Mouse (Mus musculus): ENCODE measurements at regions not wholly inside any gene's neighbourhood (a gene's known extent, or its start where the extent isn't known, plus 50 kb on each side); places are given as distances from the start of the nearest gene placed in this dataset.
A peak's percentile ranks its signal among the peaks of the same experiment; 100 is the strongest.

GRCm38 (mm10) chr6:127286681-127287476 lies 134.9 kb upstream of the Ccnd2 start:
- Histone ChIP-seq H3K27ac (ENCODE audit: low read length) (0 out of 2 replicates have a peak overlapping the region, but pooled peaks have one; percentile 9), H3K27me3 (replicated peaks; ENCODE audit: control insufficient read depth, insufficient read depth, low read length) (no peaks in the 10 kb centered on the region), H3K36me3 (ENCODE audit: control insufficient read depth, insufficient read depth, low read length) (no peaks in the 10 kb centered on the region), H3K9ac (ENCODE audit: low read depth, low read length) (no peak overlapping the region), H3K4me3 (ENCODE audit: low read length) (no peak overlapping the region), H3K9me3 (ENCODE audit: control insufficient read depth, low read length) (no peaks in the 10 kb centered on the region), H3K4me1 (ENCODE audit: control insufficient read depth, insufficient read depth, low read length) (peaks cover 5% of the 10 kb centered on the region; the same call in 1 of the 2 replicates), H3K4me2 (ENCODE audit: low read depth, low read length) (no peak overlapping the region)
- 52% methylated on average over 12 of the region's 12 CpGs for WGBS
- ATAC-seq, result no peak

GRCm38 (mm10) chr6:127288946-127289345 lies 137.0 kb upstream of the Ccnd2 start:
- no peak overlapping the region for H3K4me3 ChIP-seq (ENCODE audit: low read length)
- H3K4me1 ChIP-seq (ENCODE audit: control insufficient read depth, insufficient read depth, low read length), result peaks cover 5% of the 10 kb centered on the region; the same call in 1 of the 2 replicates
- H3K36me3 ChIP-seq (ENCODE audit: control insufficient read depth, insufficient read depth, low read length), result no peaks in the 10 kb centered on the region
- H3K9me3 ChIP-seq (ENCODE audit: control insufficient read depth, low read length), result no peaks in the 10 kb centered on the region
- no peak overlapping the region for H3K4me2 ChIP-seq (ENCODE audit: low read depth, low read length)
- no peak overlapping the region for H3K9ac ChIP-seq (ENCODE audit: low read depth, low read length)
- 82% methylated on average over 3 of the region's 3 CpGs for WGBS
- H3K27me3 ChIP-seq (replicated peaks; ENCODE audit: control insufficient read depth, insufficient read depth, low read length), result no peaks in the 10 kb centered on the region
- peak; percentile 71 for ATAC-seq
- H3K27ac ChIP-seq (ENCODE audit: low read length), result no peak overlapping the region

GRCm38 (mm10) chr6:127291937-127292336 lies 139.9 kb upstream of the Ccnd2 start:
- Histone ChIP-seq H3K9me3 (ENCODE audit: control insufficient read depth, low read length) (no peaks in the 10 kb centered on the region), H3K27me3 (replicated peaks; ENCODE audit: control insufficient read depth, insufficient read depth, low read length) (no peaks in the 10 kb centered on the region), H3K4me3 (ENCODE audit: low read length) (no peak overlapping the region), H3K27ac (ENCODE audit: low read length) (no peak overlapping the region), H3K36me3 (ENCODE audit: control insufficient read depth, insufficient read depth, low read length) (no peaks in the 10 kb centered on the region), H3K4me2 (ENCODE audit: low read depth, low read length) (no peak overlapping the region), H3K4me1 (ENCODE audit: control insufficient read depth, insufficient read depth, low read length) (no peaks in the 10 kb centered on the region), H3K9ac (ENCODE audit: low read depth, low read length) (no peak overlapping the region)
- no peak for ATAC-seq
- WGBS, result 32% methylated on average over 7 of the region's 7 CpGs

GRCm38 (mm10) chr6:127293829-127294228 lies 141.8 kb upstream of the Ccnd2 start:
- H3K9me3 ChIP-seq (ENCODE audit: control insufficient read depth, low read length), result no peaks in the 10 kb centered on the region
- H3K4me2 ChIP-seq (ENCODE audit: low read depth, low read length), result no peak overlapping the region
- no peak overlapping the region for H3K27ac ChIP-seq (ENCODE audit: low read length)
- no peaks in the 10 kb centered on the region for H3K27me3 ChIP-seq (replicated peaks; ENCODE audit: control insufficient read depth, insufficient read depth, low read length)
- H3K9ac ChIP-seq (ENCODE audit: low read depth, low read length), result no peak overlapping the region
- no peaks in the 10 kb centered on the region for H3K4me1 ChIP-seq (ENCODE audit: control insufficient read depth, insufficient read depth, low read length)
- no peak overlapping the region for H3K4me3 ChIP-seq (ENCODE audit: low read length)
- ATAC-seq, result no peak; the same call in 1 of the 2 replicates
- H3K36me3 ChIP-seq (ENCODE audit: control insufficient read depth, insufficient read depth, low read length), result no peaks in the 10 kb centered on the region
- 63% methylated on average over 2 of the region's 2 CpGs for WGBS

- Histone ChIP-seq H3K27ac (ENCODE audit: low read length) (no peak overlapping the region), H3K27me3 (replicated peaks; ENCODE audit: control insufficient read depth, insufficient read depth, low read length) (no peaks in the 10 kb centered on the region), H3K4me2 (ENCODE audit: low read depth, low read length) (no peak overlapping the region), H3K9me3 (ENCODE audit: control insufficient read depth, low read length) (no peaks in the 10 kb centered on the region), H3K9ac (ENCODE audit: low read depth, low read length) (no peak overlapping the region), H3K4me3 (ENCODE audit: low read length) (no peak overlapping the region), H3K4me1 (ENCODE audit: control insufficient read depth, insufficient read depth, low read length) (no peaks in the 10 kb centered on the region), H3K36me3 (ENCODE audit: control insufficient read depth, insufficient read depth, low read length) (no peaks in the 10 kb centered on the region)
- ATAC-seq, result no peak
- 72% methylated on average over 7 of the region's 7 CpGs for WGBS
Observed at GRCm38 (mm10) chr6:127298105-127298504, 146.1 kb upstream of the Ccnd2 start.

- Histone ChIP-seq H3K9me3 (ENCODE audit: control insufficient read depth, low read length) (no peaks in the 10 kb centered on the region), H3K9ac (ENCODE audit: low read depth, low read length) (no peak overlapping the region), H3K4me2 (ENCODE audit: low read depth, low read length) (no peak overlapping the region), H3K4me1 (ENCODE audit: control insufficient read depth, insufficient read depth, low read length) (peaks cover 8% of the 10 kb centered on the region), H3K36me3 (ENCODE audit: control insufficient read depth, insufficient read depth, low read length) (no peaks in the 10 kb centered on the region), H3K4me3 (ENCODE audit: low read length) (no peak overlapping the region), H3K27me3 (replicated peaks; ENCODE audit: control insufficient read depth, insufficient read depth, low read length) (no peaks in the 10 kb centered on the region), H3K27ac (ENCODE audit: low read length) (no peak overlapping the region)
- WGBS, result 69% methylated on average over 9 of the region's 9 CpGs
- ATAC-seq, result no peak
Observed at GRCm38 (mm10) chr6:127311192-127312054, 135.2 kb upstream of the Parp11 start.

GRCm38 (mm10) chr6:127317309-127317708 lies 129.3 kb upstream of the Parp11 start:
- H3K36me3 ChIP-seq (ENCODE audit: control insufficient read depth, insufficient read depth, low read length), result no peaks in the 10 kb centered on the region
- no peaks in the 10 kb centered on the region for H3K9me3 ChIP-seq (ENCODE audit: control insufficient read depth, low read length)
- ATAC-seq, result no peak
- H3K27me3 ChIP-seq (replicated peaks; ENCODE audit: control insufficient read depth, insufficient read depth, low read length), result no peaks in the 10 kb centered on the region
- WGBS, result 53% methylated on average over 1 of the region's 1 CpGs
- H3K4me2 ChIP-seq (ENCODE audit: low read depth, low read length), result no peak overlapping the region
- no peak overlapping the region for H3K4me3 ChIP-seq (ENCODE audit: low read length)
- H3K27ac ChIP-seq (ENCODE audit: low read length), result no peak overlapping the region
- peaks cover 10% of the 10 kb centered on the region; the same call in 1 of the 2 replicates for H3K4me1 ChIP-seq (ENCODE audit: control insufficient read depth, insufficient read depth, low read length)
- no peak overlapping the region for H3K9ac ChIP-seq (ENCODE audit: low read depth, low read length)

- Histone ChIP-seq H3K4me2 (ENCODE audit: low read depth, low read length) (no peak overlapping the region), H3K27ac (ENCODE audit: low read length) (no peak overlapping the region), H3K36me3 (ENCODE audit: control insufficient read depth, insufficient read depth, low read length) (no peaks in the 10 kb centered on the region), H3K4me1 (ENCODE audit: control insufficient read depth, insufficient read depth, low read length) (peaks cover 17% of the 10 kb centered on the region), H3K4me3 (ENCODE audit: low read length) (no peak overlapping the region), H3K27me3 (replicated peaks; ENCODE audit: control insufficient read depth, insufficient read depth, low read length) (no peaks in the 10 kb centered on the region), H3K9ac (ENCODE audit: low read depth, low read length) (no peak overlapping the region), H3K9me3 (ENCODE audit: control insufficient read depth, low read length) (no peaks in the 10 kb centered on the region)
- ATAC-seq, result no peak
- 71% methylated on average over 8 of the region's 8 CpGs for WGBS
Observed at GRCm38 (mm10) chr6:127318746-127319582, 127.7 kb upstream of the Parp11 start.

- Histone ChIP-seq H3K4me2 (ENCODE audit: low read depth, low read length) (no peak overlapping the region), H3K27ac (ENCODE audit: low read length) (peak overlapping the region; percentile 62), H3K36me3 (ENCODE audit: control insufficient read depth, insufficient read depth, low read length) (no peaks in the 10 kb centered on the region), H3K27me3 (replicated peaks; ENCODE audit: control insufficient read depth, insufficient read depth, low read length) (no peaks in the 10 kb centered on the region), H3K9me3 (ENCODE audit: control insufficient read depth, low read length) (no peaks in the 10 kb centered on the region), H3K4me1 (ENCODE audit: control insufficient read depth, insufficient read depth, low read length) (peaks cover 32% of the 10 kb centered on the region), H3K4me3 (ENCODE audit: low read length) (no peak overlapping the region), H3K9ac (ENCODE audit: low read depth, low read length) (no peak overlapping the region)
- ATAC-seq, result peak; percentile 40
- 78% methylated on average over 4 of the region's 4 CpGs for WGBS
Observed at GRCm38 (mm10) chr6:127320600-127320999, 126.0 kb upstream of the Parp11 start.
